Mouse (Mus musculus) midbrain, embryonic 11.5 days (tissue): ENCODE measurements at regions not wholly inside any gene's neighbourhood (a gene's known extent, or its start where the extent isn't known, plus 50 kb on each side); places are given as distances from the start of the nearest gene placed in this dataset.
A peak's percentile ranks its signal among the peaks of the same experiment; 100 is the strongest.
"Not testable (repeated sequence)": the region's sequence is repeated elsewhere in the genome, so short reads cannot be mapped to it uniquely, and the experiment has no call there.

ENCODE experiments used
- ATAC-seq: fragments of 200-750 bp; cut with Nextera tagmentation; 2 replicates; pipeline ENCODE4 v1.8.0; 2017; ENCODE audit warnings: moderate TSS enrichment, moderate library complexity; ENCODE audit not compliant: low FRiP score
- DNase-seq: peaks from one replicate; pipeline ENCODE4 v3.0.0; 2015; ENCODE audit warnings: low spot score; ENCODE audit errors: missing footprints
- H3K27ac ChIP-seq: fragments of 300-500 bp; sonication (generic); 2 replicates; pipeline ENCODE4 v1.5.1; 2014; ENCODE audit warnings: low read depth, low read length
- H3K27me3 ChIP-seq: fragments of 300-500 bp; sonication (generic); 2 replicates; pipeline ENCODE4 v1.6.1; 2014; ENCODE audit warnings: mild to moderate bottlenecking, low read length, moderate library complexity, mixed read lengths; ENCODE audit not compliant: control insufficient read depth, insufficient read depth
- H3K36me3 ChIP-seq: fragments of 300-500 bp; sonication (generic); 2 replicates; pipeline ENCODE4 v1.6.1; 2014; ENCODE audit warnings: mild to moderate bottlenecking, low read length, moderate library complexity, mixed read lengths; ENCODE audit not compliant: control insufficient read depth, insufficient read depth
- H3K4me1 ChIP-seq: fragments of 300-500 bp; sonication (generic); 2 replicates; pipeline ENCODE4 v1.6.1; 2014; ENCODE audit warnings: low read length; ENCODE audit not compliant: control insufficient read depth, insufficient read depth
- H3K4me2 ChIP-seq: fragments of 300-500 bp; sonication (generic); 2 replicates; pipeline ENCODE4 v1.6.1; 2014; ENCODE audit warnings: mild to moderate bottlenecking, moderate library complexity
- H3K4me3 ChIP-seq: fragments of 300-500 bp; sonication (generic); 2 replicates; pipeline ENCODE4 v1.5.1; 2014; ENCODE audit warnings: low read depth, low read length
- H3K9ac ChIP-seq: fragments of 300-500 bp; sonication (generic); 2 replicates; pipeline ENCODE4 v1.6.1; 2014; ENCODE audit warnings: low read length
- H3K9me3 ChIP-seq: fragments of 300-500 bp; sonication (generic); 2 replicates; pipeline ENCODE4 v1.6.1; 2016; ENCODE audit warnings: low read length; ENCODE audit not compliant: control insufficient read depth
- WGBS: fragments of 180-500 bp; shearing (Covaris S2); extraction: QIAGEN DNeasy Blood & Tissue Kit; methylation state at CpG from one replicate; pipeline ENCODE4 v1.1.7; 2014; 5-methylcytosine and 5-hydroxymethylcytosine counted together

DNA sequence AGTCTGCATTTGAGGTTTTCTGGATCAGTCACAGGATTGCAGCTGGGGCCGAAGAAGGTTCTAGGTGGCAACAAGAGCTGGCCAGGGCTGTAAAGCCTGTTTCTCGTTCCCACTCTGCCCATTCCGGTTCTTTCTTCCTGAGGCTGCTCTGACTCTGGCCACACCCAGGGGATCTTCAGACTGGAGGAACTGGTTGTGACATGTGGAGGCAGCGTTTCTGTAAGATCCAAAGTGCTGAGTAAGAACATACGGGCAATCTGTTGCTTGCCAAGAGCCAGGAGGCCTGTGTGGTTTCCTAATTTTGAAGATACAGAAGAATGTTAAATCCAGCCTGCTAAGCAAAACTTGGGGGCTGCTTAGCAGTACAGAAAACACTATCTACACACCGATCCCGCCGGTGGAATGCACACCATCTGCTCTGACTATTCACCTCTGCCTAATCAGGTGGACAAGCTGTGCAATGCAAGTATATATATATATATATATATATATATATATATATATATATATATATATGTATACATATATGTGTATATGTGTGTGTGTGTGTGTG is 99.3 kb upstream of the Bmp2k start:
- DNase-seq (no peak), ATAC-seq (no peak)
- Histone ChIP-seq H3K9ac (no peak overlapping the region), H3K27ac (no peak overlapping the region), H3K27me3 (no peaks in the 10 kb centered on the region), H3K9me3 (no peaks in the 10 kb centered on the region), H3K36me3 (no peaks in the 10 kb centered on the region), H3K4me1 (no peaks in the 10 kb centered on the region), H3K4me3 (no peak overlapping the region), H3K4me2 (no peak overlapping the region)
- WGBS: 85% methylated on average over 8 of the region's 8 CpGs

DNA sequence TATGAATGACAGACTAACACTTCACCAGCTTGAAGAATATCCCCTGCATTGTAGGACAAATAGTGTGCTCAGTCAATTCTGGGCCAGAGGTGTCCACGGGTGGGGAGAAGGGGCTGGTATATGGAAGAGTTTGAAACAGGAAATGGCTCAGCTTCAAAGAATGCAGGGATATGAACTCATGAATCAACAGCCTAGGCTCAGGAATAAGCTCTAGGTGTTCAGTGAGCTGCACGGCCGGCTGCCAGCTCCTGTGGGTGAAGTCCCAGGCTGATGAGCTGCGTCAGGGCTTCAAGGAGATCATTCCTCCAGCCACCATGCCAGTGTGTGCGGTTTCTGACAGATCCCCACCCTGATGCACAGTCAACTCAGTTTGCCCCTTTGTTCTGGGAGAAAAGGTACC is 98.8 kb upstream of the Bmp2k start:
- ATAC-seq (no peak), DNase-seq (no peak)
- Histone ChIP-seq H3K36me3 (no peaks in the 10 kb centered on the region), H3K4me2 (no peak overlapping the region), H3K27ac (no peak overlapping the region), H3K4me3 (no peak overlapping the region), H3K27me3 (no peaks in the 10 kb centered on the region), H3K4me1 (no peaks in the 10 kb centered on the region), H3K9me3 (no peaks in the 10 kb centered on the region), H3K9ac (no peak overlapping the region)
- WGBS: 73% methylated on average over 5 of the region's 5 CpGs

DNA sequence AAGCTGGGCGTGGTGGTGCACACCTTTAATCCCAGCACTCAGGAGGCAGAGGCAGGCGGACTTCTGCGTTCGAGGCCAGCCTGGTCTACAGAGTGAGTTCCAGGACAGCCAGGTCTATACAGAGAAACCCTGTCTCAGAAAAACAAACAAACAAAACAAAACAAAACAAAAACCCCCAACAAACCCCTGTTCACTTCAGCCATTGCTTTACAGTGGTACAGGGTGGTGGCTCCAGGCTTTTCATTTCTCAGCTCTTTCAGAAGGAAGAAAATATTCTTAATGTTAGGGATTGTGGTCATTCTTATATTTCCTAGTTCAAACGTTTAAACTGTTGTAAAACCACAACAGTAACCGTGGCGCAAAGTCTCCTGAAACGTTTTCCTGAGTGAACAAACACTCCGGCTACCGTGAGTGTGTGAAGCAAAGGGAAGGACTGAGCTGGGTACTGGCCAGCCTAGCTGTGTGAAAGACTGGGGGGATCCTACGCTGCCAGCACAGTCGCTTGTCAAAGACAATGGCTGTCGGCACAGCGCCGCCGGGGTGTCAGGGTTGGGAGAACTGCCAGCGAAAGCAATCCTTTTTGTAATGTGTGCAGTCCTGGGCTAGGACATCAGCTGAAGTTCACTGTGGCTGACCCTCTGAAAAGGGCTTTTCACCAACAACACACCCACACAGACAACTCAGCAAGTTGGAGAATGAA is 91.8 kb upstream of the Bmp2k start:
- no peaks in the 10 kb centered on the region for H3K36me3 ChIP-seq
- no peaks in the 10 kb centered on the region for H3K9me3 ChIP-seq
- no peaks in the 10 kb centered on the region for H3K27me3 ChIP-seq
- peak; percentile 90 for ATAC-seq
- H3K4me1 ChIP-seq: no peaks in the 10 kb centered on the region
- H3K9ac ChIP-seq: peak overlapping the region; percentile 33
- H3K27ac ChIP-seq: no peak overlapping the region
- peak; percentile 87 for DNase-seq
- H3K4me2 ChIP-seq: peak overlapping the region; percentile 7; the same call in 1 of the 2 replicates
- WGBS: 36% methylated on average over 17 of the region's 17 CpGs
- no peak overlapping the region for H3K4me3 ChIP-seq

DNA sequence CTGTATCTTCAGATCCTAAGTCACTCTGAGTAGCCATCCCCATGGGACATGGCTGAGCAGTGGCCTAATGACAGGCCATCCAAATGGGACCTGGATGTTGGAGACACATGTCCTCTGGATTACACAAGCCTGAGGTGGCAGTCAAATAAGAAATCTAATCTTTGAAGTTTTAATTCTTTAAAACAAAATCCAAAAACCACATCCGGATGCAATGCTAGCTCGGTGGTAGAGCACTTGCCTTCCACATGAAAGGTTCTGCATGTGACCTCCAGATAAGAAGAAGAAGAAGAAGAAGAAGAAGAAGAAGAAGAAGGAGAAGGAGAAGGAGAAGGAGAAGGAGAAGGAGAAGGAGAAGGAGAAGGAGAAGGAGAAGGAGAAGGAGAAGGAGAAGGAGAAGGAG is 89.1 kb upstream of the Bmp2k start:
- H3K9ac ChIP-seq, H3K27ac ChIP-seq, H3K4me1 ChIP-seq, H3K27me3 ChIP-seq, H3K36me3 ChIP-seq, DNase-seq, H3K4me3 ChIP-seq, H3K9me3 ChIP-seq, H3K4me2 ChIP-seq, ATAC-seq: not testable (repeated sequence)
- WGBS: 96% methylated on average over 2 of the region's 2 CpGs

DNA sequence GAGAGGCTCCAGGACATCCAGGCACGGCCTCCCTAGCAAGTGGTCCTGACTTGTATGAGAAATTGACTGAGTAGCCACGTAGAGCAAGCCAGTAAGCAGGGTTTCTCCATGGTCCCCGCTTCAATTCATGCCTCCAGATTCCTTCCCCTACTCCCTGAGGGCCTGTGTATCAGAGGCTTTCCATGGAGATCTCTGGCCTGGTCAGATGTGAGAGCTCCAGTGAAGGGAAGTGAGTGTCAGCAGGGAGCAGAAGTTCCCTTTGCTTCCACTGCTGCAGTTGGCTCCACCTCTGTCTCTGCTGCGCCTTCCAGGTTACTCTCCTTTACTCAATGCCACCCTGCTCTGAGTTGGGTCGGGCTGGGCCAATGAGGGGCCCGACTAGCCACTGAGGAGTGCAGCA is 88.3 kb upstream of the Bmp2k start:
- DNase-seq: no peak
- no peak for ATAC-seq
- no peaks in the 10 kb centered on the region for H3K9me3 ChIP-seq
- no peaks in the 10 kb centered on the region for H3K36me3 ChIP-seq
- H3K4me1 ChIP-seq: no peaks in the 10 kb centered on the region
- H3K4me2 ChIP-seq: no peak overlapping the region
- H3K27me3 ChIP-seq: no peaks in the 10 kb centered on the region
- H3K27ac ChIP-seq: no peak overlapping the region
- no peak overlapping the region for H3K9ac ChIP-seq
- 82% methylated on average over 6 of the region's 6 CpGs for WGBS
- no peak overlapping the region for H3K4me3 ChIP-seq

DNA sequence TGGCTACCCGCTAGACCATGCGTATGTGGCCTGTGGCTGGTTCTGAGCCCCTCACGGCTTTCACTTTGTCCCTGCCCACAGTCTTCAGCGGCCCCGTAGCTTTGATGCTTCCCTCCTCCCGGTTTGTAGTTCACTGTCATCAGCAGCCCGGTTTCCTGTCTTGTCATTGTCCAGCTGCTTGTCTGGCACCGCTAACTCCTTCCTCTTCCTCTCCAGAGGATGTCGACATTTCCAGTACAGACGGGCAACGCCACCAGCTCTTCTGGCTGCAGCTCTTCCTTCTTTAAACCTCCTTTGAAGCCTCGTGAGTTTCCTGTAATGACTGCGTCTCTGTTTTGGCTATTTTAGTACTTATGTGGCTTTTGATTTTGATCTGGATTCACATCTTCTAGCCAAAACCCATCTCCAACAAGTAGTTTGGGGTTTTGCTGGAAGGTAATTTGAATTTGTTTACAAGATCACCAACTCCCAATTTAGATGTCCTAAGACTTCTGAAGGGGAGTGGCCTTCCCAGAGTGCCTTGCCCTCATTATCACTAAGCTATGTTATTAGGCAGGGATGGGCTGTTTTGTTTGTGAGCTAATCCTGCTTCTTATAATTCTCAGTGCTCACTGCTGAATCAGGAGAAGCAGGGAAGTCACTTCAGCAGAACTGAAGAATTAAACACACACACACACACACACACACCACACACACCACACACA is 85.8 kb upstream of the Bmp2k start:
- WGBS: 79% methylated on average over 13 of the region's 13 CpGs
- Histone ChIP-seq H3K36me3 (no peaks in the 10 kb centered on the region), H3K9ac (no peak overlapping the region), H3K9me3 (no peaks in the 10 kb centered on the region), H3K4me2 (no peak overlapping the region), H3K27ac (no peak overlapping the region), H3K27me3 (no peaks in the 10 kb centered on the region), H3K4me1 (no peaks in the 10 kb centered on the region), H3K4me3 (no peak overlapping the region)
- DNase-seq: no peak
- no peak for ATAC-seq

DNA sequence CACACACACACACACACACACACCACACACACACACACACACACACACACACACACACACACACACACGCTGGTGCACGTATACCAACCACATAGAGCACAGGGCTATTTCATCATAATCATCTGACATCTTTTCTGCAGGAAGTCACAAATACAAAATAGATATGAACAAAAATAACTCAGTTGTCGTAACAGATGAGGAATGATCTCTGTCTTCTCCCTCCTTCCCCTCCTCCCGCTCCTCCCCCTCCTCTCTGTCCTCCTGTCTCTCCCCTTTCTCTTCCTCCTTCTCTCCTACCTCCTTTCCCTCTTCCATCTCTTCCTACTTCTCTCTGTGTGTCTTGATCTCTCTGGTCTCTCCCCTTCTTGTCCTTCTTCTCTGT is 85.2 kb upstream of the Bmp2k start:
- ATAC-seq (no peak), DNase-seq (no peak)
- H3K9ac ChIP-seq: no peak overlapping the region
- no peaks in the 10 kb centered on the region for H3K36me3 ChIP-seq
- H3K4me2 ChIP-seq: no peak overlapping the region
- H3K4me1 ChIP-seq: no peaks in the 10 kb centered on the region
- no peaks in the 10 kb centered on the region for H3K27me3 ChIP-seq
- 88% methylated on average over 4 of the region's 4 CpGs for WGBS
- no peaks in the 10 kb centered on the region for H3K9me3 ChIP-seq
- no peak overlapping the region for H3K4me3 ChIP-seq
- H3K27ac ChIP-seq: no peak overlapping the region

DNA sequence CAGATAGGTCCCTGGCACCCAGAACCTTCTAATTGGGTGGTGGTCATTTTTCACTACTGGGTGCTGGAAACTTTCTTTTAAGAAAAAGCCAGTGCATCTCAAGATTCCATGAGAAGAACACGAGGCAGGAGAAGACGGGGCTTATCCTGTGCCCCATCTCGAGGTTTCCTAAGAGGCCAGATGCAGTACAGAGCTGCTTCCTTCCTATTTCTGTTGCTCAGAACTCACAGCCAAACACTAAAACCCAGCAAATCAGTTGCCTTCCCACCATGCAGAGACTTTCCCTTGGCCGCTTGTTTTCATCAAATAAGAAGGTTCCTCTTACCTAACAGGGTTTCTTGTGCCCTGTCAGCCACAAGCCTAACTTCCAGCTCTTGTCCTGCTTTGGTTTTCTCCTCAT is 84.7 kb upstream of the Bmp2k start:
- Histone ChIP-seq H3K4me3 (no peak overlapping the region), H3K4me1 (no peaks in the 10 kb centered on the region), H3K9ac (no peak overlapping the region), H3K27ac (no peak overlapping the region), H3K9me3 (no peaks in the 10 kb centered on the region), H3K36me3 (no peaks in the 10 kb centered on the region), H3K4me2 (no peak overlapping the region), H3K27me3 (no peaks in the 10 kb centered on the region)
- DNase-seq (no peak), ATAC-seq (no peak)
- 76% methylated on average over 4 of the region's 4 CpGs for WGBS

DNA sequence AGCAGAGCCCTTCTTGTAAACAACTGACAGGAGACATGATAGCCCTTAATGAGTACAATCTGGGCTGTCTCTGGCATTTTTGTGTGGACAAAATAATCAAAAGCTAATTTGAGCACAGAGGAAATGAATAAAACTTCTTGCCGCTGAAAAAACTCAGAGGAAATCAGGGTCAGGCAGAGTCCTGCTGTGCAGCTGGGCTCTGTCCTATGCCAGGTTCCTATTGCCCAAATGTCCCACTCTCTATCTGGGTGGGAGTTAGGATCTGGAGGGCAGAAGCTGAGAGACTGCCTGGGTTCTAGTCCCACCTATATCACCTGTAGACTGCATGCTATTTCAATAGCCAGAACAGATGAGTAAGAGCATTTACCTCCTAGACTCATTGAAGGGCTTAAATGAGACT is 83.8 kb upstream of the Bmp2k start:
- H3K4me2 ChIP-seq: no peak overlapping the region
- no peak overlapping the region for H3K9ac ChIP-seq
- WGBS: 71% methylated on average over 1 of the region's 1 CpGs
- H3K4me3 ChIP-seq: no peak overlapping the region
- H3K27me3 ChIP-seq: no peaks in the 10 kb centered on the region
- H3K36me3 ChIP-seq: no peaks in the 10 kb centered on the region
- DNase-seq (peak; percentile 26), ATAC-seq (no peak)
- no peak overlapping the region for H3K27ac ChIP-seq
- no peaks in the 10 kb centered on the region for H3K9me3 ChIP-seq
- H3K4me1 ChIP-seq: no peaks in the 10 kb centered on the region
